Mouse (Mus musculus): ENCODE measurements around the gene Zfp324. TPM values are rescaled to one million over a fixed set of nuclear protein-coding genes. Genes with fewer than 3 reads are reported as not detected.

Zfp324 gene
- polyA plus RNA-seq (2012; rRNA removed) = 10.4 and 11.4 TPM in 2 replicates

DNA sequence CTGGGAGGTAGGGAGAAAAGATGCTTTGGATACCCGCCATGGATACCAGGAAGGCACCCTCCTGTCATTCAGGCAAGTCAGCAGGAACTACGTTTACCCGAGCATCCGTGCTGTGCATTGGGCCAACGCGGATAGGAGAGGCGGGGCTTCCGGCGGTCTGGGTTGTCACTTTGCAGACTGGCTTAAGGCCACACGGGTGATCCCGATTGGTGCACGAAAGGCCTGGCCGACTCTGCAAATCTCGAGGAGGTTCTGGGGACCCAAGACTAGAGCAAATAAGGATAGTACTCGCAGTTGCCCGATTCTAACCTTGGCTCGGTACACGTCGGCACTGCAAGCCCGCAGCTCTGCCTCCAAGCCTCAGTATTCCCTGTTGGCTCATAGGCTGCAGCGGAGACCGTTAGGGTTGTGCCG, at the start of gene Zfp324:
TSS of gene Zfp324 (plus strand) at position 161 of the 414 bp plus-strand sequence.

DNA sequence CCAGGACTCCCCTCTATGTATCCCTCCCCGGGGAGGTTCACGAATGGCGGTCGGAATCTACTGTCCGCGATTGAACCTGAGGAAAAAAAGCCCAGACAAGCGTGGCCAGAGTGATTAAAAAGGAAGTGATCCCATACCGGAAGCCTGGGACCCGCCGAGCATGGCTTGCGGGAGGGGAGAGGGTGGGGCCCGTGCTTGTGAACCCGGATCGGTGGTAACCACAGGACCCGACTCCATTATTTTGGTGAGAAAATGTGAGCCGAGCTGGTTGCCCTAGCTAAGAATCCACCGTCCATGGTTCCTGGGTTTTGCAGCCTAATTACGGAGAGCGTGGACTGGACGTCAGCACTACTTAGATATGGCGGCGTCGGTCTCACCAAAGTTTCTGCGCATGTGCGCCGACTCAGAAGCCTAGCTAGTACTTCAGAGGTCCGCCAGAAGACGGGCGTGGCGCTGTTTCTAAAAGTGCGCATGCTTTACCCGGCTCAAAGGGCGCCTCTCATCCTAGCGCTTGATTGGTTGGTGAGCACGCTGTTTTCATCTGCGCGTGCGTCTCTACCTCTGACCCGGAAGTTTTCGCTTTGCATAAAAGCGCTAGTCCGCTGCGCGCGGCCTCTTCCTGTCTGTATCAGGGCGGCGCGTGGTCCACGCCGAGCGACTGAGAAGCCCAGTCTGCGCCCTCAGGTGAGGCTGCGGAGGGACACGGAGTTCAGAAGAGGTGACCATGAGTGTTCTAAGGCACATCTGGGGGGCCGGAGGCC, 43.8 kb upstream of the Zfp324 start, which contains the start of gene Rps5:
TSS of gene Rps5 (plus strand) at position 586 of the 761 bp plus-strand sequence.

DNA sequence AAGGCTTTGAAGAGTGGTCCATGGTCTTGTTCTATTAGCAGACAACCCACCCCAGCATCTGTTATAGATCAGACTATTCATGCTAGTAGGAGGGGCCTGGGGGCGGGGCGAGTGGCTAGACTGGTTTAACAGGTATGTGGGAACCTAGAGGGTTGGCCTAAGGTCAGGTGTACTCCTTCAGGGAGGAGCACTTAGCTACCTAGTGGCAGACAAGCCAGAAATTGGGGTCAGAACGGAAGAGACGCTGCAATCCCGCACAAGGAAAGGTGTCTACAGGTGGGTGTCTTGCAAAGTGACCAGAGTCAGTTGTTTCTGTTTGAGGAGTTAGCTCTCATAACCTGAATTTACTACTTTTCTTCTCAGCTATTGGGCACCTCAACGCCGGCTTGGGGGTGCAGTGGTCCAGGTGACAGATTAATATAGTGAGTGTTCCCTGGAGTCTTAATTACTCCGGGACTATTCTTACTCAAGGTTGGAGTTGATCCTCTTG, 38.4 kb upstream of the Zfp324 start, which contains the start of gene Rnf225:
TSS of gene Rnf225 (plus strand) at position 226 of the 490 bp plus-strand sequence.

DNA sequence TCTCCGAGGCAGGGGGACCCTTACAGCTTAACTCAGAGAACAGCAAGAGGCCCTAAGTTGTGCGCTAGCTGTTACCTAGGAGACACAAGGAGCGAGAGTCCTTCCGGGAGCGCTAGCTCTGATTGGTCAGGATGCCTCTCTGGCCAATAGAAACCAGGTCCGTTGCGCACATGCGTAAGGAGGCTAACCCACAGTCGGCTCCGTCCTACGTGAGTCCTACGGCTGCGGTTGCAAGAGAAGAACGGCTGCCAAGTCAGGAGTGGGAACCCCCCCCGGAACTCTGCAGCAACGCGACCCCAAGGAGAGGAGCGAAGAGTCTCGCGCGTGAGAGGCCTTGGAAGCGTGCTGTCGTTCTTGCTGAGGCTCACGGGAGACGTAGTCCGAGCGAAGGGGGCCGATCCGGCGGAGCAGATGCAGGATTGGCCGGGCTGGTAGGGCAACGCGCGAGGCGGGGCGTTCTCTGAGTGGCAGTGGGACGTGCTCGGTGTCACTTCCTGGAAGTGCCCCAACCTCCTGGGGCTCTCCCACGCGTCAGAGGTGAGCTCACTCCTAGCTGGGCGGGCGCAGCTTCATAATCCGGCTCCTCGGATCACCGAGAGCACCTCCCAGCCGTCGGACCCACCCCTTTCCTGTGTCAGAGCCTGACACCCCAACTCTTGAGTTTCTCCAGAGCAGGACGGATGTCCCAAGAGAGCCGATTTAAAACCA, 12.2 kb downstream of the Zfp324 start, which contains the start of gene Zfp446:
TSS of gene Zfp446 (plus strand) at position 167 of the 708 bp plus-strand sequence.

DNA sequence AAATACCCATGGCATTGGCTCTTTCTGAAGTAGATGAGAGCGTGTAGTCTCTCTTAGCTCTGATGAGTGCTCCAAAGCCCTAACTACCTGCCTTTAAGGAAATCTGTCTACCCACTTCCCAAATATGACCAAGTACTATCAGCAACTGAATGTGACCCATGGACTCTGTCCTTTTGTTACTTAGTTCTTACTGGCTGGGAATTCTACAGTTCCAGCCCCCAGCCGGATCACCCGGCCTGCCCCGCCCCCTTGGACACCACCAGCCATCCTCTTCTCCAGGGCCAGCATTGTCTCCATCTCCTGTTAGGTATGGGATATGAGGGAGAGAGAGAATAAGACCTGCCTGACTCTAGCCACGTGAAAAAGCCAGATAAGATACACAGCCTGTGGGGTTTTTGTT, 32.4 kb downstream of the Zfp324 start, which contains the start of gene Slc27a5:
TSS of gene Slc27a5 (minus strand) at position 140 of the 400 bp plus-strand sequence.

DNA sequence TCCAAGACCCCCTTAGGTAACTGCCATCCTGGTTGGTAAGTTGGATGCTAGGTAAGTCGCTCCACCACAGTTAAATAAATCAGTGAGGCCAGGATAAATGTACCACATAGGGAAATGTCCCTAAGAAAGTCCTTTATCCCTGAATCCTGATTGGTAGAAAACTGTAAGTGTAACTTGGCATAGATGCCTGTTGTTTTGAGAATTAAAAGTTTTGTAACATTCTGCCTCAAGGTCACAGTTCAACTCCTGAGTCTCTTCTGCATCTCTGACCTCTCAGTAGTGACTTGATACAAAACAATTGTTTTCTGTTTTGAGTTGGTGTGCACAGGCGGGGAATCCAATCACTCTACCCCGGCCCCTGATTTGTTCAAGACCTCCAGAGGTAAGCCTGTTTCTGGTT, 33.2 kb downstream of the Zfp324 start, which contains the start of gene Trim28:
TSS of gene Trim28 (plus strand) at position 264 of the 400 bp plus-strand sequence.

DNA sequence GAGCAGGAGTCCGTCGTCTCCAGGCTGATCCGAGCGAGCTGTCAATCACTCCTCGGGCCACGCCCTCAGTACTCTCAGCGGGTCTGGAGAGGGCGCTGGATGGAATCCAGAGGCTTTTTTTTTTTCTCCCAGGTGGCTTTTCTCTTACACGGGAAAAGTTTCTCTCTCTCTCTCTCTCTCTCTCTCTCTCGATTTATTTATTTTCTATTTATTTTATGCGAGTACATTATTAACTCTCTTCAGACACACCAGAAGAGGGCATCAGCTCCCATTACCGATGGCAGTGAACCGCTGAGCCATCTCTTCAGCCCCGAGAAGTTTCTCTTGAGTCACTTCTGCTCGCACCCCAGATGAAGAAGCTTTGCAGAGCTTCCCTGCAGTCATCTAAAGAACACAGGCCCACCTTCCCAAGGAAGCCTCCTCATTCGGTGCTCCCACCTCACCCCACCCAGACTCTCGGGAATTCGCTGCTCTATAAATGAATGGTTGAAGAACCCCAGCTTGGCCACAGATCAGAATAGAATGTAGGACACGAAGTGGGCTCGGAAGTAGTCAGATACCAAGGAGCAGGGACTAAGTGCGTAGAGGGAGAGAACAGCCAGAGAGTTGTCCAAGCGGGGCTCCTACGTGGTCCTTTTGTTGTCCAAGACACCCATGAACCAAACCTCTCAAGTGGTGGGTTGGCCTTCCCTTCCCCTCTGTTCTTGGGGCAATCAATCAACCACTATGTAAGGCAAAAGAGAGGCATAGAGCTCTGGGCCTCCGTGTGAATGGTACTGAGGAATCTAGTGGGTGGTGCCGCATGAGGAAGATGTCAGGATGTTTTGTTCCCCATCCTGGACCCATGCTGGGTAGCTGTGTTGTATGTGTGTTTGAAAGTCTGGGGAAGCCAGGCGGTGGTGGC, 44.6 kb downstream of the Zfp324 start, which contains the start of gene Zbtb45:
TSS of gene Zbtb45 (minus strand) at position 30 of the 904 bp plus-strand sequence.

Other genes starting within 250 kb of the Zfp324 start
- gene Vmn2r56, start 230.8 kb upstream of the Zfp324 start, polyA plus RNA-seq (2012; rRNA removed) = not detected in 2 replicates
- 22.9 and 25.7 TPM in 2 replicates for gene Zscan18, start 162.2 kb upstream of the Zfp324 start, polyA plus RNA-seq (2012; rRNA removed)
- gene Zfp329, start 147.0 kb upstream of the Zfp324 start, polyA plus RNA-seq (2012; rRNA removed) = 19.9 and 21.0 TPM in 2 replicates
- gene Zfp110, start 131.1 kb upstream of the Zfp324 start, polyA plus RNA-seq (2012; rRNA removed) = 10.8 and 11.1 TPM in 2 replicates
- 7.5 and 8.7 TPM in 2 replicates for gene Zfp128, start 84.7 kb upstream of the Zfp324 start, polyA plus RNA-seq (2012; rRNA removed)
- 12.6 and 13.3 TPM in 2 replicates for gene Zscan22, start 68.0 kb upstream of the Zfp324 start, polyA plus RNA-seq (2012; rRNA removed)
- 1,967 and 2,052 TPM in 2 replicates for gene Rps5, start 43.5 kb upstream of the Zfp324 start, polyA plus RNA-seq (2012; rRNA removed)
- 2.3 and 2.4 TPM in 2 replicates for gene Rnf225, start 38.4 kb upstream of the Zfp324 start, polyA plus RNA-seq (2012; rRNA removed)
- 13.4 and 14.1 TPM in 2 replicates for gene Zfp446, start 12.0 kb downstream of the Zfp324 start, polyA plus RNA-seq (2012; rRNA removed)
- 1.0 and 1.2 TPM in 2 replicates for gene Slc27a5, start 32.4 kb downstream of the Zfp324 start, polyA plus RNA-seq (2012; rRNA removed)
- gene Trim28, start 33.3 kb downstream of the Zfp324 start, polyA plus RNA-seq (2012; rRNA removed) = 546 and 564 TPM in 2 replicates
- 40.4 and 41.9 TPM in 2 replicates for gene Zbtb45, start 44.2 kb downstream of the Zfp324 start, polyA plus RNA-seq (2012; rRNA removed)
- 199 and 203 TPM in 2 replicates for gene Chmp2a, start 69.0 kb downstream of the Zfp324 start, polyA plus RNA-seq (2012; rRNA removed)
- gene Ube2m, start 72.4 kb downstream of the Zfp324 start, polyA plus RNA-seq (2012; rRNA removed) = 327 and 336 TPM in 2 replicates
- gene Mzf1, start 88.9 kb downstream of the Zfp324 start, polyA plus RNA-seq (2012; rRNA removed) = 9.8 and 10.5 TPM in 2 replicates
- gene Vmn1r85, start 129.3 kb downstream of the Zfp324 start, polyA plus RNA-seq (2012; rRNA removed) = 0.04 TPM in 2 replicates
- not detected in 2 replicates for gene Vmn1r86, start 154.1 kb downstream of the Zfp324 start, polyA plus RNA-seq (2012; rRNA removed)
- gene Vmn1r87, start 174.3 kb downstream of the Zfp324 start, polyA plus RNA-seq (2012; rRNA removed) = not detected in 2 replicates
- gene Vmn1r88, start 193.7 kb downstream of the Zfp324 start, polyA plus RNA-seq (2012; rRNA removed) = not detected in 2 replicates
- not detected in 2 replicates for gene Vmn1r89, start 247.2 kb downstream of the Zfp324 start, polyA plus RNA-seq (2012; rRNA removed)